Mouse (Mus musculus) cerebellum, postnatal 36 days (tissue): Measurements from ENCODE around the gene Tenm4.

Experiments used
- DNase-seq, 2 experiments: peaks; one replicate each; pipeline ENCODE4 v3.0.0; 2021 to 2022; ENCODE audit warnings: mixed read lengths in 2 of 2

Tenm4 gene

DNA sequence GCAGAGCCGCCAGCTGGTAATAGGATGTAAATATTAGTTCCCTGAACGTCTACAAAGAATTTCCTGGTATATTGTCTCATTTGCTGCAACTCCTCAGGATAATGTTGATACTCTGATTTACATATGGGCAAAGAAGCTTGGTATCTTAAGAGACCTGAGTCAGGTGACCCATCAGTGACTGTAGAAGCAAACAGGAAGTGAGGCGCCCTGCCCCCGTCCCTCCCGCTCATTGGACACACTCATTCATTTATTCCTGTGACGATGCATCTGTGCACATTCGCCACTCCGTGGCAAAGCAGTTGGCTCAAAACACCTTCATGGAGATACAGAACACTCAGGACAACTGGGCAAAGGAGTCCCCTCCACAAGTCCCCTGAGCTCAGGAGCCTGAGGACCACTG is 699.4 kb downstream of the Tenm4 start:
- DNase-seq, result no peak

DNA sequence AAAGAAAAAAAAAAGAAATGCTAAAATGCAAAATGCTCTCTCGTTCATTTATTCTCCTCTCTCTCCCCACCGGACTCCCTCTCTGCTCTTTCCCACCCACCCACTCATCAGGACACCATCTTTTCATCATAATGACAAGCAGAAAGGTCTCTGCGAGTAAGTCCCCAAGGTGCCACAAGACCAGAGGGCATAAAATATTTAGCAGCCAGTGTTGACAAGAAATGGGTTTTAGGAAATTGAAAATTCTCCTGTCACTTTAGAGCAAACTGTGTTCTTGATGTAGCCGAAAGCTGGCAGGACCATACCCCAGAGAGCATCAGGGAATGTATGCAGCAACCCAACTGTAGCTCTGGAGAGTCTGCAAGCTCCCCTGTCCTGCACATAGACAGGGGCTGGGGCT is 700.0 kb downstream of the Tenm4 start:
- DNase-seq, result no peak

DNA sequence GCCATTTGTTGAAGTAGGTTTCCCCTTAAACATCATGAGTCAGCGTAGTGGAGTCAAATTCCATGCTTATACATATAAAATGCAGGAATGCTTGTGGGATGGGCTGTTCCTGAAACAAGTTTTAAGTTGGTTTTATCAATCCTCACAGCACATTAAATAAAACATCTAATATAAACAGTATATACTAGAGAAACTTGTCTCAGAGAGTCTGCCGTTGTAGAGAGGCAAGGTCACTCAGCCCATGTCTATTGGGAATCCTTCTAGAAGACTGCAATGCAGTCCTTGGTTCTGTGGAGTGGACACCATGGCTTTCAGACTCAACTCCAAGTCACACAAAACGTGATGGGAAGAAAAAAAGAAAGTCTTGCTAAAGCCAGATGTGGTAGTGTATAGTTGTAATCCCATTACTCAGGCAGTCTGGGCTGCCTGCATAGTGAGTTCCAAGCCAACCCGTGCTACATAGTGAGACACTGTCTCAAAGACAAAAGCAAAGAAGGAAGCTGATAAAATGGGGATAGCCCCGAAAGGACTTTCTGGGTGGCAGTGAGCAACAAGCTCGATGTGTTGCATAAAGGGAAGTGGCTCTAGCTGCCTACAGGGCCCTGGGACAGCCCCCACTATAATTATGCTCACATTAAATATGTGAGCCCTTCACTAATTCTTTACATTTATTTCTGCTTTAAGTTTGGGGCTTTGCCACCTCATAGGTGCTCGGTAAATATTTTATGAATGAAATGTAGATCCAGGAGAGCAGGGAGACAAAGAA is 707.6 kb downstream of the Tenm4 start:
- no peak for DNase-seq

DNA sequence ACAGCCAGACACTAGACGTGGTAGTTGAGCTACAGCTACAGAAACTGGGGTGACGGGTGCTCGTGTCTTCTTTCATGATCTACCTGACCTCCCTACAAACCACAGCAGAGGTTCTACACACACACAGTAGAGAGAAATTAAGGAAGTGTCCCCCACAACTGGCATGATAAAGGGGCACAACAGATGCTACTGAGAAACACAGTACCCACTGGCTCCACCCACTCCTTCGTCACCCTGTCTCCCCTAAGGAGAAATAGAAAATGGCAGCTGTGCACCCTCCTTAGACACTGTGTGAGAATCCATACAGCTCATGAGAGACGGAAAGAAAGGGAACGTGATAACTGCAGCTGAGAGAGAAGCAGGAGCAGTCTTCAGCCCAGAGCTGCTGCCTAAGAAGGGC is 708.5 kb downstream of the Tenm4 start:
- no peak for DNase-seq

DNA sequence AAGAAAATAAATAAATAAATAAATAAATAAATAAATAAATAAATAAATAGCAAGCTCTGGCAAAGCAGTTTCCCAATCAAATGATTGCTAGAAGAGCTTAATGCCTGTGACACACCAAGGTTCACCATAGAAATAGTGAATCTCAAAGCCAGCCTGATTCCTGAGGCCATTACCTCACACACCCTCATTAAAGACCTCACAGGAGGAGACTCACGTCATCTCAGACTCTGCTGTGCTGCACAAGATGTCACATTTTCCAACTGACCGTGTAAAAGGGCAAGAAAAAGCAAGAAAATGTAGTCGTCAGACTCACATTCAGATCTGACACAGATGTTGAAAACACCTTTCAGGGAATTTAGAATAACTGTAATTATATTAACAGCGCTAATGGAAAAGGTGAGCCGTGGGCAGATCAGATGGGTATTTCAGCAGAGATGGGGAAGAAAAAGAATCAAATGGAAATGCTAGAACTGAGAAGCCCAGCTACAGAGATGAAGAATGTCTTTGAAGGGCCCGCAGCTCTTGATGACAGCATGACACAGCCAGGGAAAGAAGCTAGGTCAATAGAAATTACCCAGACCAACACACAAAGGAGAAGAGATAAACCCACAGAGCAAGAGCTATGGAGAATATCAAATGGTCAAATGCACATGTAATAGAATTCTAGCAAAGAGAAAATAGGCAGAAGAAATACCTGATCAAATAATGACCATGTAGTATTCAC is 709.3 kb downstream of the Tenm4 start:
- DNase-seq, result no peak

DNA sequence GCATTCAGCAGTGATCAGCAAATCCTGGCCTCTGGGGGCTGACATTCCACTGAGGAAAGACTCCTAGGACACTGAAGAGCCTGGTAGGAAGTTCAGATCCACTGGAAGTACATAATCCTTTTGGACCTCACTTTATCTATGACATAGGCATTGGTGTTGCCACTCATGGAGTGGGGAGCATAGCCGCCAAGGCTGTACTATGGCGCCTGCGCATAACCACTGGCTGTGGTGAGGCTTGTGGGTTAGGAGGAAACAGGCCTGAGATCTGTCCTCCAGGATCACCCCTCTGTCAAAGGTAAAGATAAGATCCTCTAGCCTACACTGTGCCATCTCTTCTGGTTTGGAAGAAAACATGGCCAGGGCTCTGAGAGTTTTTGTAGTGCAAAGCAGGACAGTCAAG is 712.3 kb downstream of the Tenm4 start:
- no peak for DNase-seq

DNA sequence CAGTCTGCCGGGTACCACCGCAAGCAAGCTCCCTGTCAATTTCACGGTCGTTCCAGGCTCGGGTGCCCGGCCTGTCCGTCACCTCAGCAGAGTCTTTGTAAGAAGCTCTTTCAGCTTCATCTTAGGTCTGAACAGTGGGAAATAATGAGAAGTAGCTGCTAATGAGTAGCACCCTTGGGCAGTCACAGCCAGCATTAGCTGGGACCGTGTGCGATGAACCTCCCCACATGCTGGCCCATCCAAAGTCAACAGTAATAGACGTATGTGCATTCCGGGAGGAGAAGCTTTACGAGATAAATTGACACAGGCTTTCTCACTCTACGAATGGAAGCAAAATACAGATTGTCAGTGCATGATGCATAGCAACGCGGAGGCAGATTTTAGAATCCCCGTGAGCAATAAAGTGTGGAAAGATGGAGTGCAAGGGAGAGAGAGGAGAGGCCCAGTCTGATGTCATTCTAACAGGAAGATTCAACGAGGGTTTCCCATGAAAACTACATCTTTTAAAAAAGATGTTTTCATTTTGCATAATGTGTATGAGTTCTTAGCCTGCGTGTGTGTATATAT is 716.1 kb downstream of the Tenm4 start:
- no peak for DNase-seq

DNA sequence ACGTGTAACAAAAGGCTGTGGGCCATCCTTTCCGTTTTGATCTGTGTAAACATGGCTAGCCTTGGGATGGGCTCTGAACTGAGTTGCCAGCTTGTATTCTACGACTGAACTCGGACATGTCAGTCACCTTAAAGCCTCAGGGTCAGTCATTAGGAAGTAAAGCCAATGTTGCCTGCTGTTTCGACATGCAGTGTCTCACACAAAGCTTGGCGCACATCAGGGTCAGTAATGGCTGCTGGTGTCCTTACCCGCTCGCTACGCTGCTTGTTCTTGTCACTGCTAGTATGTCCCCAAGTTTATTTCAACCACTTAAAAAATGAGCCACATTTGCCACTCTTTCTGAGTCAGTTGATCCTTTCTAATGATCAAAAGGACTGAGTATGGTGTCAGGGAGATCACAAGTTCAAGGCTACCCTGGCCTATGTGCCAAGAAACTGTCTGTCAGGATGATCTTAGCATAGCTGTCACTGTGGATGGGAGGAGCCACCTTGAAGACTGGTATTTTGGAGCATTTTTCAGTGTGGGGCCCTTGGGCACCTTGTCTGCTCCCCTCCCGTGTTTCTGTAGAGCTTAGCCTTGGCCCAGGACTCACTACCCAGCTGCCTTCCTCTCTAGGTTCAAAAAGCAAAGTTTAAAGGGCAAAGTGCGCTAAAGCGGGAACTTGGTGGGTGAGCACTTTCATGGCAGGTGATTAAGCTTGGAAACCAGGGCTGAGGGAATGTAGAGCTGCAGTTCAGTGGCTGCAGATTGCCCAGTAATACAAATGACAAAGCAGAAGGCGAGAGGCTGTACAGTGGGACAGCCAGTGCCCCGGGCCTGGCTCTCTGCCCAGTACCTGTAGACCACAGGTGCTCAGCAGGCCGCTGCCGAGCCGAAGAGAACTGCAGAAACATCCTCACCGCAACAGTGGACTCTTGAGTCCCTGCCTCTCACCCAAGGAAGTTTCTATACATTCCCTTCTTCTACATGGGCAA is 718.3 kb downstream of the Tenm4 start:
- DNase-seq, result no peak

DNA sequence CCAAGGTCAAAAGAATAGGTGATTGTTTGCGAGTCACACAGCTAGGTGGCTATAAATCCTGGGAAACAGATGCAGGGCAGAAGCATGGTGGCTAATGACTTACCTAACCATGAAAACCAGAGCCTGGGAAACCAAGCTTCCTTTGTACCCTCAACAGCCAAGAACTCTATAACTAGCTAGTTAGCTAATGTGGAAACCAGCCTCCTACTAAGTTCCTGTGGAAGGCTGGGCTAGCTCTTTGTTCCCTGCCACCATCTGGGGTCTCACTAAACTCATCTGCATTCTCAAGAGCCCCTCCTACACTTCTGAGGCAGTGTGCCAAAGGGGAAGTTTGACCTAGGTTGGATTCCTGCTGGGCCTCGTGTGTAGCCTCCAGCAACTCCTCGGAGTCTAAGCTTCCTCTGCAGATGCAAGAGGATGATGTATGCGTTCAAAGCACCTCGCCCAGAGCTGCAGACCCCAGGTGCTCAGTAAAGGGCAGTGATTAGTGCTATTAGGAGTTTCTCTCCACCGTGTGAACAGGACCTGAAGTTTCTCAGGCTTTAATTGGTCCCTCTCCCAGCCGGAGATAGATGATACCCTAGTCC is 719.1 kb downstream of the Tenm4 start:
- DNase-seq, result no peak

DNA sequence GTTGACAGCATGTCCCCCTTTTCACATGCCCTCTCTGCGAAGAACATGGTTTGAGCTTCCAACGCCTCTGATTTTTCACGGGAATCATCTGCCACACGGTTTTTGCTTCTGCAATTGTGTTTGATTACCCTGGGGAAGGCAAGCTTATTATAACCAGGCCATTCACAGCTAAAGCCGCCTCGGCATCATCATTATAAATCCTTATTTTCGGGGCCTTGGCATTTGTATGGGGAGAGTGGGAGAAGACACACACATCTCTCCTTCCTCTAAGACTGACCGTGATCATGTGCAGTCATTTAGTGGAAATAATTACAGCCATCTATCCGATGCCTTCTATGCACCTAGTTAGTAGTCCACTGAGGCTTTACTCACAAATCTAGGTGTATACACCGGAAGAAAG is 719.9 kb downstream of the Tenm4 start:
- DNase-seq, result no peak

DNA sequence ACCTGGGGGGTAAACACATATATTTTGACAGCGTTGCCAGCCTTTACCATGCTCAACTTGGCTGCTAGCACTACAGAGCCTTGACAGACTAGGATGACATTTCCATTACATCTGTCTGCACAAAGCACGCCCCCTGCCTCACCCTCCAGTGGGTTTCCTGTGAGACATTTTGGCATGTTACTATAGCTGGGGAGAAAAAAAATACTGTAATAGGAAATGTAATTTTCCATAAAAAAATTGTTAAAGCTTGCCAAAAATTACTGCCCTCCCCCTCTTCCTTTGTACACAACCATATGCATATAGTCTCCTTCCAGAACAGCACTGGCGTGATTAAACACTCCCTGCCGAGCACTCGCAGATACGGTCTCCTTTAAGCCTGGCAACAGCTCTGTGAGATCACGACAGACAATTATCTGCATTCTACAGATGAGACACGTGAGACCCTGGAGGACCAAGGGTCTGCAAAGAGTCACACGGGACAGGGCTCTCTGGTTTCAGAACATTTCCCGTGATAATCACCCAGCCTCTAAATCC is 728.1 kb downstream of the Tenm4 start:
- no peak for DNase-seq

DNA sequence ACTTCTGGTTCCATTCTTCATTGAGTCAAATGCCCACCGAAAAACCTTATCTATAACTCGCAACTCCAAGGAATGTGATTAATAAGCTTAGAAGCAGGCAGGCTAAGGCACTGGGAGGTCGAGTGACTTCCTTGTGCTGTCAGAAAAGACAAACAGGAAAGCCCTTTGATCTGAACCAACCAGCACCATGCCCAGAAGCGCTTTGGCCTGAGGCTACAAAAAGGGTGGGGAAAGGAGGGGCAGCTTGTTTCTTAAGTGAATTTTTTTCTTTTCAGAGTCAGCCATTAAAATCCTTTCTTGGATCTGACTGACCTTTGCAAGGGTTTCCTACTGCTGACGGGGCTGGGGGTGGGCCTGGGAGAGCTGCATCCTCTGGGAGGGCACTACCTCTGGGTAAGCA is 731.1 kb downstream of the Tenm4 start:
- DNase-seq, result no peak

DNA sequence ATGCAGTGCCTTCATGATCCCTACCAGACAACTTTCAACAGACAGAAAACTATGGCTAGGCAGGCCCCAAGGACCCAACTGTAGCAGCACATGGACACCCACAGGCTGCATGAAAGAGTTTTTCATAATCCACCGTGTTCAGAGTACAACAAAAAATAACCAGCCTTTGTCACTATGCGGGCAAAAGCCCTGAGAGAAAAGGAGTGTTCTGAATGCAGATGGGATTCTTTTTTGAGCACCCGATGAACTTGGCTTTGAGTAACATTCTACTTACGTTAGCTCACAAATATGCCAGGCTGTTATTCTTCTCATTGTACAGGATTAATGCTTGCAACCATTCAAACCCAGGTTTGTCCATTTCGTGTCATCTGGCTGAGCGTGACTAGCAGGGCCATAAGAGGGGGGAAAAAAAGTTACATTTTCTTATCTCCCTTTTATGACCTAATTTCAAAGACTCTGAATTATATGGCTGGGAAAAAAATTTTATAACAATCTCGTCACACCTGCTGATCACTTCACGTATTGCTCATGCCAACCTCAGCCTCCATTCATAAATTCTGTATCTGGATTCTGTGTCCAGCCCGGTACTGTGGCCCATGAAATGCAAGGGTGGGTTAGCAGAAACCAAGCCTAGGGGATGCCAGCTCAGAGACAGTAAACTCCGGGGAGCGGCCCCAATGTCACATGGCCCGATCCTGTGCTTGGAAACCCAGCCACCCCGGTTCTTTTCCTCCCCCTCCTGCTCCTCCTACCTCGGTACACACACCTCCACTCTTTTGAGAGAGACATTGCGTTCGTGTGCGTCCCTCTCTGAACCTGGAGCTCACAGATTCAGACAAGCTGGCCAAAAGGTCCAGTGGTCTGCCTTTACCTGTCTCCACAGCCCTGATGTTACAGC is 732.3 kb downstream of the Tenm4 start:
- DNase-seq, result no peak

DNA sequence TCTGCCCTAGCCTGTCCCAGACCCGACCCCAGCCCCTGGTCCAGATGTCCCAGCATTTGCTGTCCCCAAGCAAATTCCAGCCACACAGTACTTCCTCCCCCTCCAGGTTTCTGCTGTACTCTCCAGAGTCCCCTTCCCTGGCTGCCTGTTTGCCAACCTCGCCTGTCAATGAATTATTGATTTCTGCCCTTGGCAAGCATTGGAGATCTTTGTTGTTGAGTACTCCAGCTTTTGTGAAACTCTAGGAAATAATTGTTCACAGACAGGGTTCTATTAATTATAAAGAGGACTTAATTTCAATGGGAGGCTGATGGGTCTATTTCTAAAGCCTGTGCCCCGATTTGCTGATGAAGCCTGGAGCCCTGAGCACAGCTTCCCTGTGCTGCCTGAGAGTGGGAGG is 733.4 kb downstream of the Tenm4 start:
- no peak for DNase-seq

DNA sequence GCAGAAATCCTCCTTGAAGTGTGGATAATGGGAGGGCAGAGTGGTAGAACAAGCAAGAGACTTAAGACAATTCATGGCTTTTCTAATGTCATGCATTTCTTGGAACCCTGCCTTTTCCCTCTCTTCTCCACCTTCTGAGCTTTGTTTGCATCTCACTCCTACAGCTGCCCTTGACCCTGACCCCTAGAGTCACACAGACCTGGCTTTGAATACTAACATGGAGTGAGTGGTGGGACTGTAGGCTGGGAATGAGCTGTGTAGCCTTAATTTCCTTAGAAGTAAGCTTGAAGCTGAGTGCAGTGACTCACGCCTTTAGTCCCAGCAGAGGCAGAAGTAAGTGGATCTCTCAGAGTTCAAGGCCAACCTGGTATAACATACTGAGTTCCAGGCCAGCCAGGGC is 733.9 kb downstream of the Tenm4 start:
- DNase-seq, result no peak

DNA sequence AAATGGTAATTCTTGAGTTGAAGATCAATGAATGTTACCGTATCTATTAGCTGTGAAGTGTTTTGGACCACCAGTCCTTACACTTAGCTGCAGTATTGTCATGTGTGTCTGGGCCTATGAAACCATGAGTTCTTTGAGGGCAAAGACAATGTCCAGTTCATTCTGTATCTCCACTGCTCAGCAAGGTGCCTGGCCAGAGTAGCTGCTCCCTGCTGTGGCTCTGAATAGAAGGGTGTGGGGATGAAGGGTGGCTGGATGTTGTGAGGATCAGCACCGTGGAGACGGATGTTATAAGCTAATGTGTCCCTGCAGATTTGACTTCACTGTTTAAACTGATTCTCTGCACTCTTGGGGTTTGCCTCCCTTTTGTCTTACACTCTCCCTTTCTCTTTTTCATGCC is 734.4 kb downstream of the Tenm4 start:
- no peak for DNase-seq

DNA sequence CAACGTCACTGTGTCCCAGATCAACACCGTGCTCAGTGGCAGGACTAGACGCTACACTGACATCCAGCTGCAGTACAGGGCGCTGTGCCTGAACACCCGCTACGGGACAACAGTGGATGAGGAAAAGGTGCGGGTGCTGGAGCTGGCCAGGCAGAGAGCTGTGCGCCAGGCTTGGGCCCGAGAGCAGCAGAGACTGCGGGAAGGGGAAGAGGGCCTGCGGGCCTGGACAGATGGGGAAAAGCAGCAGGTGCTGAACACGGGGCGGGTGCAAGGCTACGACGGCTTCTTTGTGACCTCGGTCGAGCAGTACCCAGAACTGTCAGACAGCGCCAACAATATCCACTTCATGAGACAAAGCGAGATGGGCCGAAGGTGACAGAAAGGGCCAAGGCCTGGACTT is 735.2 kb downstream of the Tenm4 start:
- DNase-seq, result no peak

DNA sequence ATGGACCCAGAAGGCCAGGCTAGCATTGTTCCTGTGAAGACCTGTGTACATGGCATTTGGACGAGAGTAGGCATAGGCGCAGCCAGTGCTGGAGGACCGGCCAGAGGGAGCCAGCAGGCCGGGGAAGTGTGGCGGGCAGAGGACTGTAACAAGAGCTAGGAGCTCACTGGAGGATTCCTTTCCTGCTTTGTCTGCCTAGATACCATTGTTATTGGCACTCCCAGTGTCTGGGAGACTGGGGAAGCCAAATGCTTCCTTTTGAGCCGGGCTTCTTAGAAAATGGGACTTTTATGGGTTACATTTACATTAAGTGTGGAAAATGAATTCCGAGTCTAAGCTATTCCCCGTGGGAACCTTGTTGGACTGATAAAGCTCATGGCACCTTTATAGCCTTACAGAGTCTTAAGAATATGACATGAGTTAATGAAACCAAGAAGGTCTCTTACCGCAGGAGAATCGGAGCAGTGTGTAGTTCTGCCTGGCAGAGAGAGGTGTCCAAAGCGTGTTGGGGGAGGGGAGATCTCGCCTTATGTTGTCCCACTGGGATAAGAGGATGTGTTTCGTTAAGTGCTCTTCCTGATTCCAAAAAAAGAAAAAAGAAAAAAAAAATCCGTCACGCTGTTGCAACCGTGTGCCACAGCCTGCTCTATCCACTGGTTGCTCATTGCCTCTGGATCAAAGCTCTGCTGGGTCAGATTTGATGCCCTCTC is 737.1 kb downstream of the Tenm4 start:
- no peak for DNase-seq

DNA sequence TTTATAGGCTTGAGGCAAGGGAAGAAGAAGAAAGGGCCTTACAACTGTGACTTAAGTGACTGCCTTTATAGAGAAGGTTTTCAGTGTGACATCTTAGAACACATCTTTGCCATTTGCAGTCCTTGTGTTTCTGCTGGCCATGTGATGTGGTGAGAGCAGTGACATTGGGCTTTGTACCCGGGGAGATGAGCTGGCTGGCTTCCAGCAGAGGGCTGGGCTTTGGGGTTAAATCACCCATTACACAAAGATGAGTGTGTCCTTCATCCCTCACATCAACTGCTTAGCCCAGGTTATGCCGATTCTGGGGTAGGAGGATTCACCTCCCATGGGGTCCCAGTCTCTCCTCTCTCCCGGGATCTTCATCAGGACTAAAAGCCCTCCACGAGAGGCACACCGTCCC is 738.8 kb downstream of the Tenm4 start:
- no peak for DNase-seq

DNA sequence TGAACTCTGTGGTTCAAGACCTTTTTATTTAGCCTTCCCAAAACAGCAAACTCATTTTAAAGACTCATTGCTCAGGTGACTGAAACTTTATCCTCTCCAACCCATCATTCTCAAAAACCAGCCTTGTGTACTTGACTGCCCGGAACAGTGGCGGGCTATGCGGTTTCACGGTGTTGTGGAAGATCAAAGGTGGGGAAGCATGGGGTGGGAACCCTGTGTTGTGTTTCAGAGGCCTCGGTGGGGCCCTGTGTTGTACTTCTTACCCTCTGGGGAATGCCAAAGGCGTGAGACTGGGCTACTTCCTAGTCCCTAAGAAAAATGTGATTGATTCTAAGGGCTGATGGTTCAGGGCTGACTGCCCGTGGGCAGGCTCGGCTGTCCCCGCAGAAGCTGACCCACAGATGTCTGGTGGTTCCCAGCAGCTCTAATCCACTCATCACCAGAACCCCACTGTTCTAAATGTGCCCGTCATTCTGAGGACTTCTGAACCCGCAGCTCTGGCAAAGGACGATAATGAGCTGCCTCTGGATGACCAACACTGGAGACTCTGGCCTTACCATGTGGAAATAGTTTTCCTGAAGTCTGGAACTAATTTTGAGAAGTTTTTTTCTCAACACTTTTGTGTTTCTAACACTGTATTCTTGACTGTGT is 739.4 kb downstream of the Tenm4 start:
- DNase-seq, result no peak
